Mouse (Mus musculus): ENCODE results near the gene Clic6.

Clic6 gene

DNA sequence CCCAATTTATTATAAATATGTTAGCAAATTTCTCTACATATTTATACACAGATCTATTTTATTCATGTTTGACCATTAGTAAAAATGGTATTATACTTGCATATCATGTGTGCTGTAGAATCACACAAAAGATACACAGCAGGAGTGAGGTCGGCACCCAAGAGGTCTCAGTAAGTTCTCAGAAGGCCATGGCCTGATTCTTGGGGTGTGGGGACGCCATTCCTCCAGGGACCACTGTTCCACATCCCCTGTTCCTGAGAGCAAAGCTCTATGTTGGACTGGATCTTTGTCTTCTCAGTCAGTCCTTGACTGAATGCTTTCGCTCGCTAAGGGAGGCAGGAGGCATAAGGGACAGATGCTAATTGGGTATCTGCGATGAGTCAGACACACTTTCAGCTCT, at the start of gene Clic6:
Gene Clic6, plus strand, starts transcription at position 301 of the 400 bp plus-strand sequence.
- no peak for DNase-seq (ENCODE audit: low spot score)

DNA sequence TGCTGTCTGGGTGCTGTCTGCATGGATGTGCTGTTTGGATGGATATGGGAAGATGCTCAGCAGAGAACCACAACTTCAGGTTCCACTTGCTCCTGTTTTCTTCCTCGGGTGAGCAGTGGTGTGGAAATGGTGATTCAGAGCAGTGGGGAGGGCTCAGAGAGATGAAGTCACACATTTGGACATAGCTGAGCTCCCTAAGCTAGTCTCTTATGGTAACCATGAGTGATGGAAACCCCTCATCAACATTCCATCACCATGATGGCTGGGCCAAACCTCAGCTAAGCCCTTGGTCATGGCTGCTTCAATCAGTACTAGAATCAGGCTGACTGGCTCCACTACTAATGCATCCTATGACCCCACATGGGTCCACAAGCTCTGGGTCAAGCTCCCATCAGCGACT, 45.8 kb upstream of the Clic6 start:
- no peak for DNase-seq (ENCODE audit: low spot score)

DNA sequence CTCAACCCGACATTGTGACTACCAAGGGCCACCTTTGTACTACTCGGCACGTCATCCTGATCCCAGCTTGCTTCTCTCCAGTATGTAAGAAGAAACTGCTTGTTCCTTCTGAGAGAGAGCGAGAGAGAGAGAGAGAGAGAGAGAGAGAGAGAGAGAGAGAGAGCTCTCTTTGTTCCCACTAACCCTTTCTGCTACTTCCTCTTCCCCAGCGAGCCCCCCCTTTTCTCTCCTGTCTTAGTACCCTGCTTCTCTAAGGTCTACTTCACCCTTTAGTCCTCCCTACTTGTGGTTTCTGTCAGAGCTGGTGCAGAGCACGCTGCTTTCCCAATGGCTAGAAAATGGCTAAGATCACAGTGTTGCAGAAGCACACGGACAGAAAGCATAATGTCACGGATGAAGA, 45.3 kb upstream of the Clic6 start:
- no peak for DNase-seq (ENCODE audit: low spot score)

DNA sequence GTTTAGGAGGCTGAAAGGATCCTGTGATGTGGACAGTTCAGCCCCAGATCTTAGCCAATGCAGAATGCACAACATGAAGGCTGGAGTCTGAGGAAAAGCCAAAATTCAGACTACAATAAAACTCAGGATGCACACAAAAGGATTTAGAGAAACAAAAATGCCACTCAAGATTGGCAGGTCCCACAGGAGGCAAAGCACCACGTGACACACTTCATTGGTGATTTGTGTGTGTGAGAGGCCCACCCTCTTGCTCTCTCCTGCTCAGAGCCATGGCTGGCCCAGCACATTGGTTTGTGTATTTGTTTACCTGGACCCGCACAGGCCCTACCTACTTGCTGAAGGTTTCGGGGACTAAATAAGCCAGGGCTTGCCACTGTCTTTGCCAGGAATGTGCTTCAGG, 44.3 kb upstream of the Clic6 start:
- no peak for DNase-seq (ENCODE audit: low spot score)

DNA sequence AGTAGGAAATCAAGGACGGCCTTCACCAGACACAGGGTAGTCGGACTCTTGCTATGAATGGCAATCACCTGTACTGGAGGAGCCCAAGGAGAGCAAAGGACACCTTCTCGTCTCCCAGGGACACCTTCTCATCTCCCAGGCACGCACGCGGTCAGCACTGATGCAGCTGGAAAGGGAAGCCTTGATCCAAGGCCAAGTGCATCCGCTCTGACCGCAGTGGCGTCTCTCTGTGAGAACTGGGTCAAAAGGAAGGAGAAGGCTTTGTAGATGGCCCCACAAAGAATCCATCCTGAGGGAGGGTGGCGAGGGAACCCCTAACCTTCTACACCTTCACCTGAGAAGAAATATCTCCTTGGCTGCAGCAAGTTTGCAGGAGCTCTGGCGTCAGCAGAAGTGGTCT, 43.4 kb upstream of the Clic6 start:
- DNase-seq (ENCODE audit: low spot score) = no peak

DNA sequence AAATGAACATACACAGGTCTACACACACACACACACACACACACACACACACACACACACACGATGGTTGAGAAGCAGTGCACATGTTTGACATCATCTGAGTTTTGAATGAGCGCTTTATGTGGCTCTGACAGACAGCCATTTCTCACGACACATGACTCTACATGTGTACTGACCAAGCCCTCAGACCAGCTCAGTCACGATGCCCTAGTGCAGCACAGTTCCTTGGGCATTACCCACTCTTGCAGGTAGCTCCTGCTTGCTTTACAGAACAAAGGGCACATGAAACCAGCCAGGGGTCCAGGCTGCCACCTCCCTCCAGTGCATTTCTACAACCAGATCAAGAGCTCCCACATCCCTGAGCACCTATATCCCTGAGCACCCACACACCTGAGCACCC, 42.6 kb upstream of the Clic6 start:
- no peak for DNase-seq (ENCODE audit: low spot score)

DNA sequence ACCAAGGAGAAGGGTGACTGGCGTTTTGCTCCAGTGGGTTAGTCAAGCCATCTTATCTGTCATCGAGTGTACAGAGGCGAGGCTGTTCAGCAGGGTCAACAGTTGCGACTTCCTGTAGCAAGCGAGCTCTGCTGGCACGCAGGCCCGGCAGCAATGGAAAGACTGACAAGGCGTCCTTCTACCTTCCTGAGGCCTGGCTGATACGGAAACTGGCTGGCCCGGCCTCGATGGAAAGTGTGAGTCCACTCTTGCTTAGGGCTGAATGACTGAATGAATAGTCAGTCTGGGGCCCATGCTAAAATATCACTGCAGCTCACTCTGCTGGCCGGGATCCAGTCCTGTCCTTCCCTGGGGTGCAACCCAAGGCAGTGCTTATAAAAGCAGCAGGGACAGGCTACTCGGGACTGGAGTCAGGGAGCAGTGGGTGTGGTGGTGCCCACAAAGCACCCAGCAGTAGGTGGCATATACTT, 41.9 kb upstream of the Clic6 start:
- DNase-seq (ENCODE audit: low spot score) = no peak

DNA sequence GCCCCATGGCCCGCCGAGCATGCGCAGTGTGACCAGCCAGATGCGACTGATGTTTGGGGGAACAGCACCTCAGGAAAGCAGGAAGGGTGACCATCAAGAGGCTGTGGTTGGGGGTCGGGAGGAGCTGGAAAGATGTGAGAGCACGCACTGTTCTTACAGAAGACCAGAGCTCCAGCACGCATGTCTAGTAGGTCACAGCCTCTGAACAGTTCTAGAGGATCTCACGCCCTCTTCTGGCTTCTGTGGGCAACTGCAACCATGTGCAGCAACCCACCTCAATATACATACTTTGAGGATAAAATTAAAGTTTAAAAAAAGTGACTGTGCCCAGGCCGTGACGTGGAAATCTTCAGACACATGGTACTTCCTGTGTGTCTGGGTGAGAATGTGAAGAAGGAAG, 40.2 kb upstream of the Clic6 start:
- DNase-seq (ENCODE audit: low spot score) = no peak

DNA sequence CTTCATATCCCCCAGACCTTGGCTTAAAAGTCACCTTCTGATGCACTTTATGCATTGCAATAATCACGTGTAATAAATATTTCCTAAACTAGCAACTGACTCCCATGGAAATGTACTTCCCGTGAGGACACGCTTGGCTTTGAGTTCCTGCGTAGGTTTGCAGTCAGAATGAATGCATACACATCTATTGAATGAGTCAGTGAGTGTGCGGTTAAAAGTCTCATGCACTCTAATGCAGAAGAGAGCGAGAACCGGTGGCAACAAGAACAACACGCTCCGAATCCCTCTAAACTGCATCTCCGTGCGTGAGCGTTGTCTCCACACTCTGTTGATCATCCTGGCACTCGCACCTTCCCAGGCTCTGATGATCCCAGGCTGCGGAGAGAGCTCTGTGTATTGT, 36.5 kb upstream of the Clic6 start:
- DNase-seq (ENCODE audit: low spot score) = no peak

DNA sequence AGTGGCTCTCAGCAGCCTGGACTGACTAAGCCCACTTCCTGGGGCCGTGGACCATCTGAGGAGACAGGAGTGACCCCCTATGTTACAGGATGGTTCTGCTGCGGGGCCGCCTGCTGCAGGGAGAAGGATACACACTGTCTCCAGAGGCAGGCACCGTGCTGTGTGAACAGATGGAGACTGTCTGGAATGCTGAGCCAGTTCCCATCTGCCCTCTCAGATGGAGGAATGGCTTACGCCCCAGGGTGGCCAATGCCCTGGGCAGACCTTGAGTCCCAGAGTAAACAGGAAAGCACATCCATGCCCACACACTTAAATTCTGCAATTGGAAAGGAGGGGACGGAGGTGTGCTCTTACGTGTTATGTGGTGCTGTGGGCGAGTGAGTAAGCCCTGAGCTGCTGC, 35.2 kb upstream of the Clic6 start:
- DNase-seq (ENCODE audit: low spot score) = no peak

DNA sequence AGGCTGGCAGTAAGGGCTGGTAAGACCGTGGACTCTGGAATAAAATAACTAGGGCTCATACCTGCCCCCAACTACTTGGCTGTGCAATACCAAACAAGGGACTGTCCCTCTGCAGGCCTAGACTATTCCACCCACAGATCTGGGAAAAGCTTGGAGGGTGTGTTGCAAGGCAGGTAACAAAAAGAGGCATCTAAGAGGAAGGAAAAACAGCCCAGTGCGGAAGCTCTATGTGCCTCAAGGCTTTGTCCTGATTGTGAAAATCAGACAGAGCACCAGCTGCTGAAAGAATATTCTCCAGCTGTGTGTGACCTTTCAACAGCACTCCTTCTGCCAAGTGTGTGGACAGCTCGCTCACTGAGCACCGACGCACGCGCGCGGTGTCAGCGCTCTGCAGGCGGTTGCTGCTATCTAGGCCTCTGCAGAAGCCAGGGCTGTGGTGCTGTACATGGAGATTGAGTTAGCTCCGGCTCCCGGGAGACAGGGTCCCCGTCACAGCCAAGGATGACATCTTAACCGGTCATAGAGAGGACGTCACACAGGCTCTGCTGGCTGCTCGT, 33.9 kb upstream of the Clic6 start:
- DNase-seq (ENCODE audit: low spot score) = no peak

DNA sequence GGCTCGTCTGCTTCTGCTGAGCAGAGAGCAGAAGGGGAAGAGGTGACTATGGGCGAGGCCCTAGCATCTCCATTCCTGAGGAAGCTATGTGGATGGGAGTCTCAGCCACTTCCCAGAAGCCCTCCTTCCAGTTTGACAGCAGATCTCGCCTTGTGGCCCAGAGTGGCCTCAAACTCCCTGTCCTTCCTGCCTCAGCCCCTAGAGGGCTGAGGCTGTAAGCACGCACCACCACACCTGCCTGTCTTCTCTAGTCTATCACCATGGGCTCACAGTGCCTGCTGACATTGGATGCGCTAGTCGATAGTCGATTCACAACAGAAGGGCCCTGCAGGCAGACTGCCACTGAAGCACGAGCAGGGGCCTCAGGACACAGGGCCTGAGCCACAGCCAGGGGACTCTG, 32.9 kb upstream of the Clic6 start:
- no peak for DNase-seq (ENCODE audit: low spot score)

DNA sequence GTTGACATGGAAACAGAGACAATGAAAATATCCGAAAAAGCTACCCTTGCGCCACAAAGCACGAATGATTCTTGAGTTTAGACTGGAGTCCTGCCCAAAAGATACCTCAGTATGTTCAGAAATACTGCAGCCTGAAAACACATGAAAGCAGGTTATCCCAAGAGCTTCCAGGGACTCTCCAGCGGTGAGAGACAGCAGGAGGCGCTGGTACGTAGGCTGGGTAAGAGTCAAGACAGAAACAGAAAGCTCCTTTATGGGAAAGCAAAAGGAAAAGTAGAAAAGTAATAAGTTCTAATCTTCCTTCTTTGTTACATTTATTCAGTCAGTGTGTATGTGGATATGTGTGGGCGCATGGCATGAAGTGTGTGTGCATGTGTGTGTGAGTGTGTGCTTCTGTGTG, 31.5 kb upstream of the Clic6 start:
- no peak for DNase-seq (ENCODE audit: low spot score)

DNA sequence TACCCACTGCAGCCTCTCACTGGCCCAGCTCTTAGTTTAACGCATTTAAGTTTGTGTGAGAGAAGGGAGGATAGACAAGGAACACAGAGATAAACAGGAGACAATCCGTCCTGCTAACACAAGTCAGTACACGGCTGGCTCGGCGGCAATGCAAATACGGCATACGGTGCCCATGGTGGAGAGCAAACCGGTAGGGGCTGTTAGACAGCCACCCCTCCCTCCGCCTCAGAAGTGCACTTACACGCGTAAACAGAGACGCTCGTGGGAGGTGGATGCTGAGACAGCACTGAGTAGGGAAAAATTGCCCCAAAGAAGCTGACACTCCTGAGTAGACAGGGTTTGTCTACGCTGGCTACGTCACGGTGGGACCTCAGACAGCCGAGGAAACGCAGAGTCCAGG, 31.0 kb upstream of the Clic6 start:
- no peak for DNase-seq (ENCODE audit: low spot score)

DNA sequence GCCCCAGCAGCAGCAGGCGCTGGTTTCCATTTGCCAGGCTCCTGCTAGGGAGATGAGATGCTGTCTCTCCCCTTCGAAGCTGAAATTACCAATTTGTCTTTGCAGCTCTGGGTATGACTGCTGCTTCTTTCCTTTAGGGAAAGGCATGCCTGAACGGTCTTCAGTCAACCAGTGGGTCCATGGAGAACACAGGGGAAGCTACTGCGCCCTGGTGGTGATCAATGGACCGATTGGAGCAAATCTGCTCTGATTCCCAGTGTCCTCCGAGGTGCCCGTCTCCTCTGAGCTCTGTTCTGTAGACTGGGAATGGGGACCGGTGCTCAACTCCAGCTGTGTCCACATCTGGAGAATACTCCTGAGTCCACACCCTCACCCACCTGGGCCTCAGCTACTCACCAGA, 30.0 kb upstream of the Clic6 start:
- no peak for DNase-seq (ENCODE audit: low spot score)

DNA sequence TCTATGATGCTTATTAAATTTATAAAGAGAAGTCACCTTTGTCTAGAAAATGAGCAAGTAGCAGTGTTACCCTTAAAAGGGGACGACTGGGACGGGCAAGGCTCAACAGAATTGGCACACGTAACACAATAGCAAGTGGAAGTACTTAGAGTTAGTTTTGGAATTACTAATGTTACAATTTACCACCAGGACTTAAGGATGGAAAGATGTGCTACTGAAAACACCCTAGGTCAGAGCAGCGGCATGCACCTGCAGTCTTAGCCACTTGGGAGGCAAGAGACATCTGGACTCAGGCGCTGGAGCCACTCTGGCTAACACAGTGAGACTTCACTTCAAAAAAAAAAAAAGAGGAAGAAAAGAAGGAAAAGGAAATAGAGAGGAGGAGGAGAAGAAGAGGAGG, 29.6 kb upstream of the Clic6 start:
- no peak for DNase-seq (ENCODE audit: low spot score)

DNA sequence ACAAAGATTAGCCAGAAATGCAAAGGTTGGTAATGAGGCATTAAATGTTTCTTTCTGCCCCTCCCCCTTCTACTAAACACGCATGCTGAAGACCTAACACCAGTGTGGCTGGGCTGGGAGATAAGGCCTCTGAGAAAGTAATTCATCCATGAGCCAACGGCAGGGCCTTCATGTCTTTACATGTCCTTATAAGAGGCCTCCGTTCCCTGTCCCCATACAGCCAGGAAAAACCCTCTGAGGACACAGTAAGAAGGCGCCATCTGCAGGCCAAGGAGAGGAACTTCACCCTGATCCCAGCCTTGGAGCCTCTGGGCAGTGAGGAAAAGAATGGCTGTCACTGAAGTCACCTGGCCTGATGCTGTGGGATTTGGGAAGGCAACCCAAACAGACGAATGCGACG, 27.9 kb upstream of the Clic6 start:
- no peak for DNase-seq (ENCODE audit: low spot score)

DNA sequence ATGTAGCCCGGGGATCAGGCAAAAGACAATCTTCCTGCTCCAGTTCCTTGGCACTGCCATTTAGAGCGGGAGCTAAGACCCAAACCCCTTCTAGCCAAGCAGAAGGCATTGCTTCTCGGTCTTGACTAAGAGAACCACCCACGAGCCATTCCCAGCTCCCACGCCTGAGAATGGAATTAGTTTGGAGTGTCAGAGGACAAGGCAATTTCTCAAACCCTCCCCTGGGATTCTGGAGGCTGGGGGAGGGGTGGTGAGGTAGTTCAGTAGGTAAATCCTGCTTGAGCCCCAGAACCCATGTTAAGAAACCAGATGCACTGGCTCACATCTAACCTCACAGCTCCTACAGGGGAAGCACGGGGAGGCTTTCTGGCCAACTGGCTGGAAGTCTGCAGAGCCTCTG, 24.1 kb upstream of the Clic6 start:
- DNase-seq (ENCODE audit: low spot score) = no peak

DNA sequence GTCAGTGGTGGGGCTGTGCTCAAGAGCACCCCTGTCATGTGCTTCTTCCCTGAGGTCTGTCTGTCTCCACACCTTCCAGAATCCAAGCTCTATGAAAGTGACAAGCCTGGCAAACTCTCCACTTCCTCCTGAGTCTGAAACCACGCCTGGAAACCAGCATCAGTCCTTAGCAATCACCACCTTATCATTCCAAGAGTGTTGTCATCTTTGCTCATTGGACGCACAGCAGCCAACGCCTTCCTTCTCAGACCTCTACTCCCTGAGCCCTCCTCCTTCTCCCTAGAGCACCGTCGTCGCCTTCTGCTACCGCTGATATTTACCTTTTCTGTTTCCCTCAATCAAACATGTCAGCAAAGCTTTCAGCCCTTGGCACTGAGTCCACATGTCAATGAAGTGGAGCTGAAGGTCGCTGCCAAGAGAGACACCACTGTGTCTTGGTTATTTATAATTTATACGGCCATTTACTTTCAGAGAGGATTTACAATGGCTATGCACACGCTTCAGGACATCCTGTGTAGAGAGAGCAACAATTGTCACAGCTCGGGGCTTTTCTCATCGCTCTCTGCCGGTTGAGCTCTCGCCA, 21.1 kb upstream of the Clic6 start:
- no peak for DNase-seq (ENCODE audit: low spot score)

DNA sequence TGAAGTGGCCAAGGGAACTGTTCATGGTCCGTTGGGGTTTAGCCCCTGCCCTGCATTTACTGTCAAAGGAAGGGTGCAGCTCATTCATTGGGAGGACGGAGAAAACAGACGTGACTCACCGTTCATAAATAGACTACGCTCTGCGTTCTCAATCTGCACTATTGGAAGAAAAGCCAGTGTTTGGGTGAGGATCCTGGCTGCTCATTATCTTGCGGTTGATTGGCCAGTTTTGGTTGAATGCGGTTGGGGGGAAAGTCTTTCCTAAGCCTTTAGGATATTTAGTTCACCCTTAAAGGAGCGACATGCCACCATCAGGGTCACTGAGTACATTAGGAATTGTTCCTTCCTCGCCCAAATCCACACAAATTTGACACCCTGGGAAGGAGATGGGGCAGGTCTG, 20.3 kb upstream of the Clic6 start:
- no peak for DNase-seq (ENCODE audit: low spot score)

DNA sequence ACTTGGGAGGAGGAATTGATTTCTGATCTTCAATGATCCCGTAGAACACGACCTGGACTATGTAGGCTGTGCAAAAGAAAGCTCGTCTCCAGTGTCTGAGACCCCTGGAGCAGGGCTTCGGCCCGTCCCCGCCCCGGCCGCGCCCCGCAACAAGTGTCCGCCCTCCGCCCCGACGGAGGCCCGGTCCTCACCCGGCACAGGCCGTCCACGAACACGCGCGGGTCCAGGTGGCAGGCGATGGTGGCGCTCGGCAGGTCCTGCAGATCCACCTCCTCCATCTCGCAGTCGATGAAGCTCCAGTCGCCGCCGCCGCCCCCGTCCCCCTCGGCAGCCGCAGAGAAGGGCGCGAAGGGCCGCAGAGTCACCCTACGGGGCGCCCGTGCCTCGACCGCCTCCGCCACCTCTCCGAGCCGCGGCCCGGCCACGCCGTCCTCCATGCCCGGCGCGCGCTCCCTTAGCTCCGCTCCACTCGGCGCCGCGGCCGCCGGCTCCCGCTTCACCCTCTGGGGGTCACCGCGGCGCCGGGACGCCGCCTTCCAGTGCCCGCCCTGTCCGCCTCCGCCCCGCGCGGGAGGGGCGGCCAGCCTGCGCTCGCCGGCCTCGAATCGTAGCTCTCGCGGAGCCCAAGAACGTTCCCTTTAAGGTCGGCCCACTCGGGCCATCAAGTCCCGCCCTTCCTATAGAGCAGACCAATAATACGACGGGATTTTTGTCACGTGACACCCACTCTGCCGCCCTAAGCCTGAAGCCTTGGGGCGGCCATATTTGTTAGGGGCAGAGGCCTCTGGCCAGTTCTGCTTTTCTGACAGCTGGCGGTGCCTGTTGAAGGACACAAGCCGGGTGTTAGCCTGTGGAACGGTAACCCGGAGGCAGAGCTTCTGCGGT, 19.7 kb upstream of the Clic6 start:
- peak; percentile 84 for DNase-seq (ENCODE audit: low spot score)

DNA sequence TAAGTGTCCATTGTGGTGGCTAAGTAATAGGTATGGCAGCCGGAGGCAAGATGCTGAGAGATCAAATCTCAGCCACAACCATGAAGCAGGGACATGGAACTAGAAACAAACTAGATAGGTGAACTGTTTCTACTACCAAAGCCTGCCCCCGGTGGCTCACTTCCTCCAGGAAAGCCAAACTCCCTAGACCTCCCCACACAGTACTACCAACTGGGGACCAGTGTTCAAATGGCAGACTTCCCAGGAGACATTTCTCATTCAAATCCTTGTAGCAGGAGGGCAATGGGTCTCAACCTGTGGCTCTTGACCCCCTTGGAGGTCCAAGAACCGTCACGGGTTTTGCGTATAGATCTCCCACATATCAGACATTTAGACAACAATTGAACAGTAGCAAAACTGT, 18.5 kb upstream of the Clic6 start:
- no peak for DNase-seq (ENCODE audit: low spot score)

DNA sequence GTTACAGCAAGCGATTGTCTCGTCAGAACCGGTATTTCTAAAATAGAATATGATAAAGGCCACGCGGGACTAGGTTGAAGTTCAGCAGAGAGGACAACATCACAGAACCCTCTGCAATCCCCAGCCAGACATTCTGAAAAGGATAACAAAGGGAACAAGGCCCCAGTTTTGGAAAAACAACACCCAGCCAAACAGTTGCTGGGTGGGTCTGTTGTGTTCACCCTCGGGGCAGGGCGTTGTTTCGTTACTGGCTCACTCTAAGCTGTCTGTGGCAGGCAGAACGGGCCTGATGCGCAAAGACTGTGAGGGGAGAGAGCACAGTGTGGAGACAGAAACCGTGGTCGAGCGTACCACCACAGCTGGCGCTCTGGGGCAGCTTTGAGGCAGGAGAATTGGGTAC, 17.1 kb upstream of the Clic6 start:
- no peak for DNase-seq (ENCODE audit: low spot score)

DNA sequence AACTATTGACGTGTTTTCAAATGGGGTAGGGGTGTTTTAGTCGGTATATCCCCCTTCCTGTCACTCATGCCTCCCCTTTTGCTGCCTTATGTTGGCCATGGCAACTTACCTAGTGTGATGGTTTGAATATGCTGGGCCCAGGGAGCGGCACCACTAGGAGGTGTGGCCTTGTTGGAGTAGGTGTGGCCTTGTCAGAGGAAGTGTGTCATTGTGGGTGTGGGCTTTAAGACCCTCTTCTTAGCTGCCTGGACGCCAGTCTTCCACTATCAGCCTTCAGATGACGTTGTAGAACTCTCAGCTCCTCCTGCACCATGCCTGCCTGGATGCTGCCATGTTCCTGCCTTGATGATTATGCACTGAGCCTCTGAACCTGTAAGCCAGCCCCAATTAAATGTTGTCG, 14.8 kb upstream of the Clic6 start, which contains the start of gene Rcan1:
Gene Rcan1, minus strand, starts transcription at position 162 of the 400 bp plus-strand sequence.
- DNase-seq (ENCODE audit: low spot score) = no peak

All from ovary, postnatal 10 days (tissue).